Mouse (Mus musculus): Measurements from ENCODE around the gene Trim24. TPM values are rescaled to one million over a fixed set of nuclear protein-coding genes. Genes with fewer than 3 reads are reported as not detected.

Gene Trim24
- polyA plus RNA-seq, 1 experiment from 2014 or later: 20.0 TPM

GRCm38 (mm10) chr6:37900221-37900620 is 29.6 kb downstream of the Trim24 start:
- TF ChIP-seq CTCF (IDR thresholded peaks at IDR 0.05; ENCODE audit: low read depth): no peak
- H3K27me3 ChIP-seq (ENCODE audit: insufficient read depth, low read length): no peaks in the 10 kb centered on the region
- no peak overlapping the region for H3K4me2 ChIP-seq
- no peak overlapping the region for H3K9ac ChIP-seq
- no peak for ATAC-seq (ENCODE audit: insufficient read depth)
- H3K4me3 ChIP-seq (ENCODE audit: low read depth, low read length): no peak overlapping the region
- no peaks in the 10 kb centered on the region for H3K9me3 ChIP-seq (ENCODE audit: low read depth, low read length)
- no peak overlapping the region for H3K27ac ChIP-seq (ENCODE audit: low read depth)
- no peak for DNase-seq
- WGBS: 96% methylated on average over 2 of the region's 2 CpGs
- H3K36me3 ChIP-seq (ENCODE audit: insufficient read depth): peaks cover 8% of the 10 kb centered on the region; the same call in 1 of the 2 replicates
- H3K4me1 ChIP-seq (ENCODE audit: insufficient read depth): no peaks in the 10 kb centered on the region

- H3K4me2 ChIP-seq: no peak overlapping the region
- H3K36me3 ChIP-seq (ENCODE audit: insufficient read depth): peaks cover 13% of the 10 kb centered on the region
- DNase-seq: no peak
- TF ChIP-seq CTCF (IDR thresholded peaks at IDR 0.05; ENCODE audit: low read depth): no peak
- H3K4me3 ChIP-seq (ENCODE audit: low read depth, low read length): no peak overlapping the region
- no peak for ATAC-seq (ENCODE audit: insufficient read depth)
- no peaks in the 10 kb centered on the region for H3K4me1 ChIP-seq (ENCODE audit: insufficient read depth)
- no peaks in the 10 kb centered on the region for H3K9me3 ChIP-seq (ENCODE audit: low read depth, low read length)
- H3K27me3 ChIP-seq (ENCODE audit: insufficient read depth, low read length): no peaks in the 10 kb centered on the region
- H3K9ac ChIP-seq: no peak overlapping the region
- 83% methylated on average over 2 of the region's 2 CpGs for WGBS
- H3K27ac ChIP-seq (ENCODE audit: low read depth): no peak overlapping the region
Measured at GRCm38 (mm10) chr6:37901791-37902190, 31.2 kb downstream of the Trim24 start.

GRCm38 (mm10) chr6:37903810-37904209 is 33.2 kb downstream of the Trim24 start:
- Histone ChIP-seq H3K9me3 (ENCODE audit: low read depth, low read length) (no peaks in the 10 kb centered on the region), H3K4me2 (no peak overlapping the region), H3K27me3 (ENCODE audit: insufficient read depth, low read length) (no peaks in the 10 kb centered on the region), H3K9ac (no peak overlapping the region), H3K27ac (ENCODE audit: low read depth) (no peak overlapping the region), H3K4me3 (ENCODE audit: low read depth, low read length) (no peak overlapping the region), H3K4me1 (ENCODE audit: insufficient read depth) (no peaks in the 10 kb centered on the region), H3K36me3 (ENCODE audit: insufficient read depth) (peaks cover 19% of the 10 kb centered on the region)
- 76% methylated on average over 1 of the region's 1 CpGs for WGBS
- TF ChIP-seq CTCF (IDR thresholded peaks at IDR 0.05; ENCODE audit: low read depth): no peak
- ATAC-seq (ENCODE audit: insufficient read depth): no peak
- no peak for DNase-seq

- Histone ChIP-seq H3K27ac (ENCODE audit: low read depth) (no peak overlapping the region), H3K4me1 (ENCODE audit: insufficient read depth) (no peaks in the 10 kb centered on the region), H3K36me3 (ENCODE audit: insufficient read depth) (peaks cover 31% of the 10 kb centered on the region), H3K9ac (no peak overlapping the region), H3K4me3 (ENCODE audit: low read depth, low read length) (no peak overlapping the region), H3K27me3 (ENCODE audit: insufficient read depth, low read length) (no peaks in the 10 kb centered on the region), H3K4me2 (no peak overlapping the region), H3K9me3 (ENCODE audit: low read depth, low read length) (0 out of 2 replicates have a peak, but pooled peaks cover 2% of the 10 kb centered on the region)
- ATAC-seq (ENCODE audit: insufficient read depth) (no peak), DNase-seq (no peak)
- no peak for TF ChIP-seq CTCF (IDR thresholded peaks at IDR 0.05; ENCODE audit: low read depth)
- 84% methylated on average over 2 of the region's 2 CpGs for WGBS
Measured at GRCm38 (mm10) chr6:37913525-37913924, 42.9 kb downstream of the Trim24 start.

- no peaks in the 10 kb centered on the region for H3K4me1 ChIP-seq (ENCODE audit: insufficient read depth)
- H3K27ac ChIP-seq (ENCODE audit: low read depth): no peak overlapping the region
- no peak overlapping the region for H3K9ac ChIP-seq
- TF ChIP-seq CTCF (IDR thresholded peaks at IDR 0.05; ENCODE audit: low read depth): no peak
- DNase-seq (no peak), ATAC-seq (ENCODE audit: insufficient read depth) (no peak)
- no peaks in the 10 kb centered on the region for H3K9me3 ChIP-seq (ENCODE audit: low read depth, low read length)
- peaks cover 24% of the 10 kb centered on the region for H3K36me3 ChIP-seq (ENCODE audit: insufficient read depth)
- H3K4me3 ChIP-seq (ENCODE audit: low read depth, low read length): no peak overlapping the region
- H3K4me2 ChIP-seq: no peak overlapping the region
- WGBS: 91% methylated on average over 1 of the region's 1 CpGs
- H3K27me3 ChIP-seq (ENCODE audit: insufficient read depth, low read length): no peaks in the 10 kb centered on the region
Measured at GRCm38 (mm10) chr6:37925104-37925503, 54.5 kb downstream of the Trim24 start.

- no peak overlapping the region for H3K27ac ChIP-seq (ENCODE audit: low read depth)
- H3K27me3 ChIP-seq (ENCODE audit: insufficient read depth, low read length): no peaks in the 10 kb centered on the region
- WGBS: 97% methylated on average over 1 of the region's 1 CpGs
- TF ChIP-seq CTCF (IDR thresholded peaks at IDR 0.05; ENCODE audit: low read depth): no peak
- no peak overlapping the region for H3K9ac ChIP-seq
- no peak overlapping the region for H3K4me3 ChIP-seq (ENCODE audit: low read depth, low read length)
- no peak overlapping the region for H3K4me2 ChIP-seq
- H3K36me3 ChIP-seq (ENCODE audit: insufficient read depth): peaks cover 25% of the 10 kb centered on the region
- ATAC-seq (ENCODE audit: insufficient read depth): no peak
- no peak for DNase-seq
- H3K4me1 ChIP-seq (ENCODE audit: insufficient read depth): no peaks in the 10 kb centered on the region
- H3K9me3 ChIP-seq (ENCODE audit: low read depth, low read length): no peaks in the 10 kb centered on the region
Measured at GRCm38 (mm10) chr6:37926751-37927150, 56.1 kb downstream of the Trim24 start.

- ATAC-seq (ENCODE audit: insufficient read depth) (no peak), DNase-seq (no peak)
- Histone ChIP-seq H3K36me3 (ENCODE audit: insufficient read depth) (peaks cover 9% of the 10 kb centered on the region), H3K4me1 (ENCODE audit: insufficient read depth) (no peaks in the 10 kb centered on the region), H3K27me3 (ENCODE audit: insufficient read depth, low read length) (no peaks in the 10 kb centered on the region), H3K4me2 (no peak overlapping the region), H3K9me3 (ENCODE audit: low read depth, low read length) (no peaks in the 10 kb centered on the region), H3K9ac (no peak overlapping the region), H3K27ac (ENCODE audit: low read depth) (no peak overlapping the region), H3K4me3 (ENCODE audit: low read depth, low read length) (no peak overlapping the region)
- WGBS: 72% methylated on average over 6 of the region's 6 CpGs
- no peak for TF ChIP-seq CTCF (IDR thresholded peaks at IDR 0.05; ENCODE audit: low read depth)
Measured at GRCm38 (mm10) chr6:37936498-37936897, 65.9 kb downstream of the Trim24 start.

- Histone ChIP-seq H3K9me3 (ENCODE audit: low read depth, low read length) (no peaks in the 10 kb centered on the region), H3K9ac (no peak overlapping the region), H3K27me3 (ENCODE audit: insufficient read depth, low read length) (no peaks in the 10 kb centered on the region), H3K4me2 (no peak overlapping the region), H3K27ac (ENCODE audit: low read depth) (no peak overlapping the region), H3K4me1 (ENCODE audit: insufficient read depth) (no peaks in the 10 kb centered on the region), H3K4me3 (ENCODE audit: low read depth, low read length) (no peak overlapping the region), H3K36me3 (ENCODE audit: insufficient read depth) (peaks cover 43% of the 10 kb centered on the region)
- TF ChIP-seq CTCF (IDR thresholded peaks at IDR 0.05; ENCODE audit: low read depth): no peak
- WGBS: 72% methylated on average over 6 of the region's 6 CpGs
- no peak for ATAC-seq (ENCODE audit: insufficient read depth)
- no peak for DNase-seq
Measured at GRCm38 (mm10) chr6:37951306-37951705, 80.7 kb downstream of the Trim24 start.

All from lung, embryonic 14.5 days (tissue).